Mouse (Mus musculus) erythroblast, embryonic 14.5 days (primary cell): ENCODE measurements around the gene Ip6k3.

Experiments
- GATA1 ChIP-seq: IDR thresholded peaks from 2 replicates; pipeline ENCODE4 v1.6.1; 2012; ENCODE audit warnings: low read length, inconsistent platforms, mixed read lengths
- TAL1 ChIP-seq: IDR thresholded peaks from 3 replicates; pipeline ENCODE4 v1.6.1; 2012; ENCODE audit warnings: low read length, inconsistent platforms, mixed read lengths

DNA sequence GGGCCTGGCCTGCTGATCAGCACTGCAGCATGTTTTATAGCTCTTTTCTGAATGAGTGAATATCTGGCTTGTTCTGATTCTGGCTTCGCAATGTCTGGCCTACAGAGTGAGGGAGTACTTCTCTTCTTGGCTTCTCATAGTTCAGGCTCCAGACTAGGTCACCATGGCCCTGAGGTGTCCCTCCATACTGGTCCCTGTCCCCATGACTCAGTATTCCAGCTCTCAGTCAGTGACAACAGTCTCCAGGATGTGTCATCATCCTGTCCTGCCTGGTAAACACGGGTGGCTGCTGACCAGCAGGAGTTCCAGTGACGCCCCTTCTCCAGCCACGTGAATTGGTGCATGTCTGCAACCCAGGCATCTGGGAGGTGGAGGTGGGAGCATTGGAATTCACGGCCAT is 3.5 kb upstream of the Ip6k3 start:
- TF ChIP-seq GATA1 (no peak), TAL1 (no peak)
